Mouse (Mus musculus): ENCODE results near the gene Ctrc. TPM values are rescaled to one million over a fixed set of nuclear protein-coding genes. Genes with fewer than 3 reads are reported as not detected.

The Ctrc gene
- polyA plus RNA-seq, 1 experiment from 2014 or later, result not detected

DNA sequence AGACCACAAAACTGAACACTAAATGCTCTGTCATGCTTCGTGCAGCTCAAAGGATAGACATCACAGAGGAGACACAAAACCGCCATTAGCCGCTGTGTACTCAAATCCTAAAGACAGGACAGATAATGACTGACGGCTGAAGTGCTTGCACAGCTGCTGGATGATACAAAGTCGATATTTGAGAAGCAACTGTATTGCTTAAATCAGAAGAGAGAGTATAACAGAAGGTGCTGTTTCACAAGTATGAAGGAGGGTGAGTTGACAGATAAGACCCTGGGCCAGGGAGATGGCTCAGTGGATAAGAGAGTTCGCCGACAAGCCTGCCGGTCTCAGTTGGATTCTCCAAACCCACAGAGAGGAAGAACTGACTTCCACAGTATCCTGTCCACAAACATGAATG lies 74.3 kb downstream of the Ctrc start:
- Histone ChIP-seq H3K4me3 (ENCODE audit: inconsistent target) (no peak overlapping the region), H3K27ac (no peak overlapping the region), H3K79me2 (ENCODE audit: inconsistent target) (no peaks in the 10 kb centered on the region), H3K36me3 (ENCODE audit: inconsistent target) (peaks cover 75% of the 10 kb centered on the region)
- WGBS (ENCODE audit: missing documents), result 64% methylated on average over 7 of the region's 8 CpGs

DNA sequence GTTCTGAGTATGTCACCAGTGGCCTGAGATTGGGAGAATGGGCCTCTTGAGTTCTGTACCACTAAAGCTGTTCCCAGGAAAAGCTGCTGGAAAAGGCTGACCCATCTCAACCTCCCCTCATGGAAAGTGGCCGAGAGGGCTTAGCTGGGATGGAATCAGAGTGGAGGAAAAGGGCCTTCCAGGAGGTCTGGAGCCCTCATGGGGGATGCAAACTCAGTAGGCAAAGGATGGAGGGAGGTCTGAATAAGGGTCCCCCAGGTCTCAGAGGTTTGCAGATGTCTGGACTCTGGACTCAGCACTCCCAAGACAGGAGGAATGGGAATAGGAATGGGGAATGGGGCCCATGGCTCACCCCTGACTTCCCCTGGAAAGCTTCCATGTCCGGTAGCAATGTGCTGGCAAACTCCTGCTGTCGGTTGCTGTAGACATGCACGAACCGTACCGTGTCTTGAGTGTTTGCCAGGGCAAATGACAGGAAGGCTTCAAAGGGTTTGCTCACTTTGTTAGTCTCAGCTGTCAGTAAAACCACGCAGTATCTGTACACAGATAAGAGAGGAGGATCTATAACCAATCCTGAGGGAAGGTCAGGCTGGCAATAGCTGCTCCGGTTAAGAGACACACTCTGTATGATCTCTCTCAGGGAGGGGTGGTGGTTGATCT lies 76.5 kb downstream of the Ctrc start:
- Histone ChIP-seq H3K27ac (no peak overlapping the region), H3K36me3 (ENCODE audit: inconsistent target) (peaks cover 54% of the 10 kb centered on the region), H3K79me2 (ENCODE audit: inconsistent target) (no peaks in the 10 kb centered on the region), H3K4me3 (ENCODE audit: inconsistent target) (no peak overlapping the region)
- 84% methylated on average over 8 of the region's 8 CpGs for WGBS (ENCODE audit: missing documents)

DNA sequence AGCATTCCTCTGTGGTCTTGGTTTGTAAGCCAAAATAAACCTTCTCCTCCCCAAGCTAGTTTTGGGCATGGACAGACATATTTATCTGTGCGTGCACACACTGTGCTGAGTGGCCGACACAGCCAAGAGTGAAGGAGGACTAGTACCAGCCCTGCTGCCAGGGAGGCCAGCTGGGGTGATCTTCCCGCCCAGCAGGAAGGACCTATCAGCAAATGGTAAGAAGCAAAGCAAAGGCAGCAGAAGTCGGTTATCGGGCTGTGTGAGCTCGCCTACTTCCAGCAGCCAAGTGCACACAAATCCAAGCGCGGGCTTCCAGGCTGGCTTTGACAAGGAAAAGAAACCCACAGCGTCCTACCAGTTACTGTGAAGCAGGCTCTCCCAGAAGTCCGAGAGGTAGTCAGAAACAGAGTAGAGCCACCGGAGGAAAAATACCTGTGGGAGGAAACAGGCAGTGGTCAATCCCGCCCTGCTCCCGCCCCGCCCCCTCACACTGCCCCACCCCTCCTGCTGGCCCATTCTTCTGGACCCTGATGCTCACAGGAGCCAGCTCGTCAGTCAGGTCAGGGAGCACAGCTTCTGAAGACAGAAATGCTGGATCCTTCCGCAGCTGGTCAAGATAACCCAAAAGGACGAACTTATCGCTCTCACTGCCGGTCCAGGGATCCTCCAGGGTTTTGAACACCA lies 78.7 kb downstream of the Ctrc start:
- peaks cover 58% of the 10 kb centered on the region for H3K36me3 ChIP-seq (ENCODE audit: inconsistent target)

DNA sequence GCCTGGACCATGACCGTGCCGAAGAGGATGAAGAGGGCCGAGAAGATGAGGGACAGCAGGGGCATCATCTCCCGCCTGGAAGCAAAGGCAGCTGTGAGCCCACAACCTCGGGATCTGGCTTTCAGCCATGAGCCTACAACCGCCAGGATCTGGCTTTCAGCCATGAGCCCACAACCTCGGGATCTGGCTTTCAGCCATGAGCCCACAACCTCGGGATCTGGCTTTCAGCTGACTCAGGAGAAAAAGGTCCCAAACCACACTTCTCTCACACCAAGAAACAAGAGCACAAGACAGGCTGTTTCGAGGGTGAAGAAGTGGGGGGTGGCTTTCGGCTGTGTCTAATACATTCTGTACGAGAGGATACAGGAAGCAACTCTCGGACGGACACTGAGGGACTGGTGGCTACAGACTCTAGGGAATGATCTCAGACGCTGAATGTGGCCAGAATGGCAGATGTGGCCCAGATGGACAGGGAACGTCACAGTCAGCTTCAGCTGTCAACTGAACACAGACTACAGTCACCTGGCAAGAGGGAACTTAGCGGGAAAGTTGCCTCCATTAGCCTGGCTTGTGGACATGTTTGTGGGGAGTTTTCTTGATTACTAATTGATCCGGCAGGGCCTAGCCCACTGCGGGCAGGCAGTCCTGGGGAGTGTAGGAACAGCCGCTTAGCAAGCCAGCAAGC lies 79.3 kb downstream of the Ctrc start:
- Histone ChIP-seq H3K4me3 (ENCODE audit: inconsistent target) (no peak overlapping the region), H3K79me2 (ENCODE audit: inconsistent target) (no peaks in the 10 kb centered on the region), H3K27ac (peak overlapping the region; percentile 54), H3K36me3 (ENCODE audit: inconsistent target) (peaks cover 58% of the 10 kb centered on the region)
- WGBS (ENCODE audit: missing documents), result 79% methylated on average over 19 of the region's 19 CpGs

More for the DNA sequence above, 78.7 kb downstream of the Ctrc start:
- 98% methylated on average over 16 of the region's 19 CpGs for WGBS (ENCODE audit: missing documents)
- Histone ChIP-seq H3K27ac (peak overlapping the region; percentile 54), H3K79me2 (ENCODE audit: inconsistent target) (no peaks in the 10 kb centered on the region), H3K4me3 (ENCODE audit: inconsistent target) (no peak overlapping the region)

DNA sequence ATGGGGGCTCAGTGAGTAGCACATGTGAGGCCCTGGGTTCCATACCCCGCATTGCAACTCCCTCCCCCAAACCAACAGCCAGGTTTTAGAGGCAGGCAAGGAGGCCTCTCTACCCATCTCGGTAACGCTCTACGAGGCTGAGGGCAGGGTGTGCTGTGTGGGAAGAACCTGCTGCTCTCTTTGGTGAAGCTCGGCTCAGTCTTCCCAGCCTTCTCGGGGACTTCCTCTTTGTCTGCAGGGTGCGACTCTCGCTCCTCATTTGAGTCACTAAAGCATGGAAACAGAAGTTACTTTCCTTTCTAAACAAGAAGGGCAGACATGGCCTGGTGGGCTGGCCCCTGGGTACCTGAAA lies 79.9 kb downstream of the Ctrc start:
- WGBS (ENCODE audit: missing documents), result 14% methylated on average over 8 of the region's 8 CpGs
- Histone ChIP-seq H3K4me3 (ENCODE audit: inconsistent target) (no peak overlapping the region), H3K79me2 (ENCODE audit: inconsistent target) (no peaks in the 10 kb centered on the region), H3K27ac (peak overlapping the region; percentile 54), H3K36me3 (ENCODE audit: inconsistent target) (peaks cover 58% of the 10 kb centered on the region)

DNA sequence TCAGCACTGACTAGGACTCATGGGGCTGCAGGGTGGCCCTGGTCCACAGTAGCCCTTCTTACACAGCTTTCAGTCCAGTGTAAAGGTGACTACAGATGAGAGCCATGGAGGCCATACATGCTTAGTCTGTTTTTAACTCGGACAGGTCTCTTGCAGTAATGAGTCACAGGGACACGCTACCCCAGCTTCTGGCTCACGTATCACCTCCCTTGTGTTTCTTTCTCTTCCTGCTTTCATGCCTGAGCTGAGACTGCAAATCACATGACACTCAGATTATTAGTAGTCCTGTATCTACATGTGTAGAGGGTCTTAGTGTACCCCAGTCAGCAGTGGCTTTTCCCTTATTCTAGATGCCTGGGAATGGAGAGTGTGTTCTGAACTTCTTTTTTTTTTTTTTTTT lies 81.2 kb downstream of the Ctrc start:
- H3K4me3 ChIP-seq (ENCODE audit: inconsistent target), result no peak overlapping the region
- WGBS (ENCODE audit: missing documents), result 83% methylated on average over 3 of the region's 3 CpGs
- H3K27ac ChIP-seq, result no peak overlapping the region
- H3K79me2 ChIP-seq (ENCODE audit: inconsistent target), result no peaks in the 10 kb centered on the region
- peaks cover 47% of the 10 kb centered on the region for H3K36me3 ChIP-seq (ENCODE audit: inconsistent target)

Other genes starting within 250 kb of the Ctrc start
- 107 to 177 TPM (median 134 TPM) in 3 replicates for gene Fblim1, start 240.3 kb downstream of the Ctrc start, polyA plus RNA-seq (2018)
- 1.3 to 4.5 TPM (median 2.7 TPM) in 3 replicates for gene Tmem82, start 227.7 kb downstream of the Ctrc start, polyA plus RNA-seq (2018)
- 0.09 to 0.17 TPM in 2 of 3 replicates, not detected in the other for gene Slc25a34, start 222.5 kb downstream of the Ctrc start, polyA plus RNA-seq (2018)
- gene Plekhm2, start 181.5 kb downstream of the Ctrc start, polyA plus RNA-seq (2018), result 44.8 to 76.0 TPM (median 74.2 TPM) in 3 replicates
- 4.2 to 8.9 TPM in 2 of 3 replicates, not detected in the other for gene Rsc1a1, start 160.8 kb downstream of the Ctrc start, polyA plus RNA-seq (2018)
- gene Ddi2, start 122.9 kb downstream of the Ctrc start, polyA plus RNA-seq (2018), result 32.2 to 37.7 TPM (median 33.4 TPM) in 3 replicates
- not detected in 3 replicates for gene Agmat, start 99.7 kb downstream of the Ctrc start, polyA plus RNA-seq (2018)
- gene Dnajc16, start 55.4 kb downstream of the Ctrc start, polyA plus RNA-seq (2018), result 10.2 to 13.9 TPM (median 12.2 TPM) in 3 replicates
- gene Casp9, start 52.7 kb downstream of the Ctrc start, polyA plus RNA-seq (2018), result 16.4 to 31.0 TPM (median 27.3 TPM) in 3 replicates
- gene Cela2a, start 20.2 kb downstream of the Ctrc start, polyA plus RNA-seq (2018), result not detected in 3 replicates
- 472 to 767 TPM (median 504 TPM) in 3 replicates for gene Efhd2, start 28.6 kb upstream of the Ctrc start, polyA plus RNA-seq (2018)
- 3.0 to 8.6 TPM (median 5.4 TPM) in 3 replicates for gene Fhad1, start 168.7 kb upstream of the Ctrc start, polyA plus RNA-seq (2018)
- 18.5 to 64.2 TPM (median 46.5 TPM) in 3 replicates for gene Tmem51, start 237.9 kb upstream of the Ctrc start, polyA plus RNA-seq (2018)

All from macrophage (primary cell).